Mouse (Mus musculus) hematopoietic stem cell, adult 5-6 weeks (primary cell): Measurements from ENCODE around the gene Igfn1. TPM values are rescaled to one million over a fixed set of nuclear protein-coding genes. Genes with fewer than 3 reads are reported as not detected.

Experiments
- ATAC-seq, 2 experiments: fragments of 125-278 bp in 1 of 2; replicated peaks in 1 of 2; 2 replicates each; pipeline ENCODE4 v1.8.0; 2016 to 2017; ENCODE audit warnings: inconsistent platforms in 2 of 2, mild to moderate bottlenecking in 2 of 2, moderate number of reproducible peaks in 2 of 2, low read depth in 1 of 2, moderate TSS enrichment in 1 of 2; ENCODE audit not compliant: low FRiP score in 2 of 2, poor library complexity in 2 of 2, severe bottlenecking in 2 of 2, insufficient read depth in 1 of 2, low TSS enrichment in 1 of 2
- total RNA-seq: library from RNA; stranded (forward); fragments of 172-1452, 232-1000 nt; gene quantifications from 2 replicates; pipeline ENCODE4 v1.2.3, GENCODE M21; 2017

Igfn1 gene
- total RNA-seq, 1 experiment from 2014 or later = not detected

DNA sequence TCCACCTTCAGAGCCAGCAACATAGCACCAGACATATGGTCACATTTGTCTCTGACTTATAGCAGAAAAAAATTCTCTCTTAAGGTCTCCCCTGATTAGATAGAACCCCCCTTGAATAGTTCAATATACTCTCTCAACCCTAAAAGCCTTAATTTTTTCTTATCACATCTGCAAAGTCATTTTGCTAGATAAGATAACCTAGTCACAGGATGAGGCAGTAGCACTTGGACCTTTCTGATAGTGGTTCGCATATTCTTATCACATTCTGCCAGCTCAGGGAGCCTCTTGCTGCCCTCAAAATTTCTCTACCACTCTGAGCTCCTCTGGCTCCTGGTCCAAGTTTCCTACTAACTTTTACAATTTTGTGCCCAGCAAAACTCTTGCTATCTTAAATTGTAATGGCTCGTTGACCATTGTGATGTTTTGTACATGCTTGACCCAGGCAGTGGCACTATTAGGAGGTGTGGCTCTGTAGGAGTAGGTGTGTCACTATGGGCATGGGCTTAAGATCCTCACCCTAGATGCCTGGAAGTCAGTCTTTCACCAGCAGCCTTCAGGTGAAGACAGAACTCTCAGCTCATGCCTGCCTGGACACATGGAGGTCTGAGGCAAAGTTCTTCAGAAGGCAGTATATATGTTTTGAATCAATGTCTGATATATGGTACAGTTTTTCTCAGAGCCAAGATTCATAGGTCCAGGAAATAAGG, 8.8 kb upstream of the Igfn1 start:
- peak in 1 of 2 experiments; percentile 12; a peak in 1 of 4 replicates for ATAC-seq

- no peak for ATAC-seq
These were observed 7.4 kb upstream of the Igfn1 start for GRCm38 (mm10) chr1:136013513-136013912.

DNA sequence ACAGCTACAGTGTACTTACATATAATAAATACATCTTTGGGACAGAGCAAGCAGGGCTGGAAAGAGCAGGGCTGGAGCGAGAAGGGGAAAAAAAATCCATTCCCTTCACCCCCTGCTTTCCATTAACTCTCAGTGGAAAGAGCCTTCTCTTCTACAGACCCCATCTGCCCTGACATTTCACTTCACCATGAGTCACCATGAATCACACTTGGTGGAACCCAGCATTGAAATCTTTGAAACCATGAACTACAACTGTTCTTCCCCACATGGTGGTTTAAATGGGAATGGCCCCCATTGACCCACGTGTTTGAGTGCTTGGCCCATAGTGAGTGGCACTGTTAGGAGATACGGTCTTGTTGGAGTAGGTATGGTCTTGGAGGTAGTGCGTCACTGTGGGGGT, 4.1 kb upstream of the Igfn1 start:
- ATAC-seq = no peak

DNA sequence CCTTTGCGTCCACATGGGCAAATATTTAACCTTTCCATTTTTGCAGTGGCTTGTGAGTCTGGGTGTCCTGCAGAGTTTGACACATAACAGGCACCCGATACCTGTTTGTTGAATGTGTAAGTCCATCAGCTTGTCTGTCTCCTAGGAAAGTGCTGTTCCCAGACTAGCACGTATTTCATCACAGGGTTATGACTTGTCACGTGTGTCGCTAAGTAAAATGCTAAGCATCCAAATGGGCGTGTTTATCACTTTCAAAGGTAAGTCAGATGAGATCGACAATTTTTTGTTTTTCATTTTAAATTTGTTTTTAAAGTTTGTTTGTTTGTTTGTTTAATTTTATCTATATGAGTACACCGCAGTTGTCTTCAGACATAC, 2.0 kb upstream of the Igfn1 start:
- 0 out of 4 replicates have a peak, but pooled peaks of 1 of the 2 experiments have one; percentile 27 for ATAC-seq

GRCm38 (mm10) chr1:136007211-136008158, 1.3 kb upstream of the Igfn1 start, which contains the start of gene Tmem9:
Gene Tmem9, plus strand, starts transcription at chr1:136008150.
- peak; percentile 96 to 97 for ATAC-seq

DNA sequence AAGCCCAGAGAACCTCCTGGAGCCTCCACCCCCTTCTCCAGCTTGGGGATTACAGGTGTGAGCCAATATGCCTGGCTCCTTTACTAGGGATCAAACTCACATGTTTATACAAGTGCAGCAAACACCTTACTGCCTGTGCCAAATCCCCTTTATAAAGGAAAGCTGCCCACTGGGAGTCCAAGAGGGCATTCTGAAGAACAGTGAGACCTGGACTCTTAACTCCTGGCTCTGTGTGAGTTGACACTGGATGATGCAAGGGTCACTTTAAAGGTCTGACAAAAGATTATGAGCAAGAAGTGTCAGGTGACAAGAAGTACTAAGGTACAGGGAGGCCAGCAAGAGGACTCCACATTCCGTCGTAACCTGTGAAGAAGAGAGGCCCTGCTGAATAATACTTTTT, 4.7 kb downstream of the Igfn1 start:
- no peak for ATAC-seq

DNA sequence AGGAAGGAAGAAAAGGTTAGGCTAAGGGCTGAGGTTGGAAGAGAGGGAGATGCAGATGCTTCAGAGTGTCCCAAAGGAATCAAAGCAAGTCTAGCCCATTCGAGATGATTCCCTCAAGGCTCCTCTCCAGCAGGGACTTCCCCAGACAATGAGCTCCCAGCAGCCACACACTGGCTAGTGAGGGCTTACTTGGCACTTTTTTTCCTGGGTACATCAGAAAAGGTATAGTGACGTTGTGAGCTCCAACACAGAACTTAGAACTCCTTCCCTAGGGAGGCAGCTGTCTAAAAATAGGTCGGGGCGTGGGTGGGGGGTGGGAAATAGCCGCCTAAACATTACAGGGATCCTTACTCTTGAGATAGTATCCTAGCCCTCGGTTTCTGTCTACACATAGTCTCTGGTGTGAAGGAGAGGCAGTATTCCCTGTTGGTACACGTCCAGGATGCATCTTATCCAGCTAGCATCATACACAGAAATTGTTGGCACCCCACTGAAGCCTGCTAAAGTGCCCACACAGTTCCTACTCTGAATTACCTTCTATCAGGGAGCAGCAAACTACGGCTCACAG, 6.3 kb downstream of the Igfn1 start:
- ATAC-seq = no peak

DNA sequence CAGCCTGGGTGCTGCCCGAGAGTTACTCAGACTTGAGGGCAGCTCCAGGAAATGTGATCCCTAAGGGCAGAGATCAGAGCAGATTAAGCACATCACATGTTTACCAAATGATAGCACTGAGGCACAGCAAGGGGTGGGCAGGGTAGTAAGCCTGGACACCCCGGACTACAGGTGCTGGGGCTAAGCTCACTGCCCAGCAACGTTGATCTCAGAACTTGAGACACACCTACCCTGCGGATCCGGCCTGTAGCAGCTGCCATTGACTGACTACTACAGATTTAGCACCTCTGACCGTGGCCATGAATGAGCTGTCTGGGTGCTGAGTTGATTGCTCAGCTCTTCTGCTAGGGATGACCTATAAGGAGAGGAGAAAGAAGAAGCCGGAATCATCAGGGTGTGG, 8.6 kb downstream of the Igfn1 start:
- ATAC-seq = no peak

DNA sequence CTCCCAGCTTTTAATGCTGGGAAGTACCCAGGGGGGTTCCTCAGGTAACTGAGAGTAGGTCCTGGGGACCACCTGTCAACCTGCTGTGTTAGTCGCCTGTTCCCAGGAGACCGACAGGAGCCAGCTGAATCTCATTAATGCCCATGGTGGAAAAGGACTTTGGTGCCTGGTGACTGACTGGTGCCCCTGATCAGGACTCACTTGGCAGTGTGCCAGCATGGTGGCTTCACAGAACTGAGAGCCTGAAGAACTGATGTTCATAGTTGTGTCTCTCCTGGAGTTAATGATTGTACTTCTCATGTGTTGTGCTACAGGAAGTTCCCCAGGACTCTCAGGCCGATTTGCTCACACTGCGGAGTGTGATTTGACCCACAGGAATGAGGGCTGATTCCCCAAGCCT, 12.7 kb downstream of the Igfn1 start:
- ATAC-seq = no peak

DNA sequence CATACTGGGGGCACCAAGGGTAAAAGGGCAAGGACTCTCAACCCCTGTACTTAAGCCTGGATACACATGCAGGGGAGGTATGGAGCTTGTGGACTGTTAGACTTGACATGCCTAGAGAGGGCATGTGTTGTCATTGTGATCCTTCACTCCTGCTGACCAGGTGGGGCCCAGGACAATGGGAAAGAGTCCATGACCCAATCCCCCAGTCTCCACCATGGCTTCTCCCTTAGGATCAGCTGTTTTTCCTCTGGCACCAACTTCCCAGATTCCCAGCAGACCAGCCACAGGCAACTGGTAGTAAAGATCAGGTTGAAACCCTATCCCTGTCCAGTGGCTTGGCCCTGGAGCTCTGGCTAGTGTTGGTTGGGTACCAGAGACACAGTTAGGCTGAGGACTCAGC, 16.3 kb downstream of the Igfn1 start:
- no peak for ATAC-seq

DNA sequence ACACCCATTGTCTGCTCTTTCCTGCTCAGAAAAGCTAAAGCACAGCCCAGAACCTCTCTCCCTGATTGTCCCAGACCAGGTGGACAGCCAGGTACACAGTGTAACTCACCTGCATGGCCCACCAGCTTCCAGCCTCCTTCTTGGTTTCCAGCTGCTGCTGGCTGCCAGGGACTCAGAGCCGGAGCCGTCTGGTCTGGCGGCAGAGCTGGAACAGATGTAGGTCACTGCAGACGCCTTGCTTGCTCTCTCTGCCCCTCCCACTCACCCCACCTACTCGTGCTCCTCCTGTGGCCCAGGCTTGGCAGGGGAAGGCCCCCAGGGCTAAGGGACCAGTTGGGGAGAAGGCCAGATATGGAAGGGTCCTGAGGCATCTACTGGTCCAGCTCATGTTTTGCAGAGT, 22.0 kb downstream of the Igfn1 start:
- ATAC-seq = no peak

GRCm38 (mm10) chr1:135972576-135972975, 33.6 kb downstream of the Igfn1 start:
- ATAC-seq = no peak

- ATAC-seq = no peak
These were observed 35.7 kb downstream of the Igfn1 start for GRCm38 (mm10) chr1:135970486-135970885.

DNA sequence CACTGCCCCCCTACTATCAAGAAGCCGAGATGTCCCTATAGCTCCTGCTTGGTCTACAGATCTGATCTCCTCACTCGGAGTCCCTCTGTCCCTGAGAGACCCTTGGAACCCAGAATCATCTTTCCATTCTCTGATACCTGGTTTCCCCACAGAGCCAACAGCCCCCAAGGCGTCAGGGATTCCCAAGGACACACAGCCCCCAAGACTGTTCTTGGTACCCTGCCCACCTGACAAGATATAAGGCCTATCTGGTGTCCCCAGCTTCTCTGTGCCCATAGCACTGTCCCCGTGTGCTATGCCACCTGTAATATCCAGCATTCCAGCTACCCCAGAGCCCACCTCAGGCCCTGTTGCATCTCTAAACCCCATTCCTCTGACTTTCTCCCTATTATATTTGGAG, 38.4 kb downstream of the Igfn1 start:
- ATAC-seq = no peak

DNA sequence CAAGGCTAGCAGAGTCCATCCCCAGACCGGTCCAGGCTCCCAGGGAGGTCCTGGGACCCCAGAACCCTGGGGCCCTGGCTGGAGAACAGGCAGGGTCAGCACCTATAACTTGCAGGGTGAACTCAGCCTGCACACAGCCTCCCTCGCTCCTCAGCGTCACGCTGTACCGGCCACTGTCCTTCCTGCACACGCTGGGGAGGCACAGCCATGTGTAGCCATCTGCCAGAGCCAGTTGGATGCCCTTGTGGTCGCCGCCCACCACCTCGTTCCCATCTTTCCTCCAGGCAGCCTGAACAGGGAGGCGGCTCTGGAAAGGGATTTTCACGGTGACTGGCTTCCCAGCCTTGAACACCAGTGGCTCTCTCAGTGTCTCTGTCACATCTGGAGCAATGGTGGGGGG, 41.6 kb downstream of the Igfn1 start:
- ATAC-seq = no peak

DNA sequence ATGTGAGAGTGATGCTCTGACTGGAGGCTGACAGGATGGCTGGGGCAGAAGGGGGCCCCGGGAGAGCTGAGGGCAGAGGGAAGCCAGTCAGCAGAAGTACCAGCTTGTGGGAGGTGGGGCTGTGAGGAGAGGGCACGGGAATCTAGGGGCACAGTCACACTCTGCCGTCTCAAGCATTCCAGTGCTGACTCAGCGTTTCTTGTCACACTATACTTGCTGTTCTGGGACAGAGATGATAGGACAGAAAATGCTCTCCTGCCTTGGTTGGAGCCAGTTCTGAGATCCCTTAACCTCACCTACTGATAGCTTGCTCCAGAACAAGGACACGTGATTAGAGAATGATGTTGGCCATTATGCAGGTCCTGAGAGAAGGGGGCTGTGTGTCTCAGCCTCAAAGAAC, 43.0 kb downstream of the Igfn1 start:
- no peak for ATAC-seq

DNA sequence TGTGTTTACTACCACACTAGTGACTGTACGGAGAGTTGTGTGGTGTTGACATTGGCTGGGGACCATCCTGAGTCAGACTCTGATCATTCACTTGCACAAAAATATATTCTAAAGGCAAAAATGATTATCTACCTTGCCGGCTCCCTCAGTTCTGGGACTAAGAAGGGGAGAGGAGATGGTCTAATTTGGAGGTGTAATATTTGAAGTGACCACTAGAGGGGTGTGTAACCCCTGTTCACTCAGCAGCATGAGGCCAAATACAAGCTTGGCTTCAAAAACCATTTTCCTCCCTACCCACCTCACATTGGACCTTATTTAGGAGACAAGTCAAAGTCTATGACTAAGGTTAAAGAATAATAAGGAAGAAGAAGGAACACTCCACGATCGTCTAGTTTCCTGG, 47.7 kb downstream of the Igfn1 start:
- ATAC-seq = peak in 1 of 2 experiments; percentile 63; a peak in 3 of 4 replicates

DNA sequence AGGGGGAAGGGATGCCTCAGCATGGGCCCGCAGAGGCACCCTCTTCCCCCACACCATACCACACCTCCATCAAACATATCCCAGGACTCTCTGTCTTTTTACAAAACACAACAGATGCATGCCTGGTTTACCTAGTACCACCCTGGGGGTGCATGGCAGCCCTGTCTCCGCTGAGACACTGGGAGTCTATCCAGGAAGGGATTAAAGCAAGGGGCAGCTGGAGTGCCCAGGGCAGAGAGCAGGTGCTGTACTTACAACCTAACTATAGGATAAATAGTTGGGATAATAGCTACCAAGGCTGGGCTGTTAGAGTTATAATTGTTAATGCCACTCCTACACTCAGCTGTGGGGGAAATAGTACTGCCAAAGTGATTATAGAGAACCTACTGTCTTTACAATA, 57.3 kb downstream of the Igfn1 start:
- no peak for ATAC-seq
